Mouse (Mus musculus): ENCODE data around the gene Hist1h2bk. TPM values are rescaled to one million over a fixed set of nuclear protein-coding genes. Genes with fewer than 3 reads are reported as not detected.
"Not testable (repeated sequence)": the region's sequence is repeated elsewhere in the genome, so short reads cannot be mapped to it uniquely, and the experiment has no call there.

Gene Hist1h2bk
- polyA plus RNA-seq, 1 experiment from 2014 or later, result 4.0 TPM

- H3K4me1 ChIP-seq (replicated peaks), result peaks cover 27% of the 10 kb centered on the region
- H3K36me3 ChIP-seq, result no peaks in the 10 kb centered on the region
- H3K9ac ChIP-seq (replicated peaks), result no peak overlapping the region
- no peak overlapping the region for H3K27ac ChIP-seq
- 88% methylated on average over 6 of the region's 6 CpGs for WGBS
- no peak for ATAC-seq
- no peaks in the 10 kb centered on the region for H3K27me3 ChIP-seq
- no peaks in the 10 kb centered on the region for H3K9me3 ChIP-seq
- peak overlapping the region; percentile 67; the same call in 1 of the 2 replicates for H3K4me2 ChIP-seq (replicated peaks)
- no peak overlapping the region for H3K4me3 ChIP-seq (replicated peaks)
Observed at GRCm38 (mm10) chr13:22044432-22045155, 8.9 kb downstream of the Hist1h2bk start.

- no peak overlapping the region for H3K9ac ChIP-seq (replicated peaks)
- ATAC-seq, result no peak
- H3K4me3 ChIP-seq (replicated peaks), result no peak overlapping the region
- H3K4me2 ChIP-seq (replicated peaks), result no peak overlapping the region
- H3K36me3 ChIP-seq, result no peaks in the 10 kb centered on the region
- H3K27ac ChIP-seq, result no peak overlapping the region
- peaks cover 21% of the 10 kb centered on the region for H3K4me1 ChIP-seq (replicated peaks)
- 65% methylated on average over 2 of the region's 2 CpGs for WGBS
- H3K9me3 ChIP-seq, result no peaks in the 10 kb centered on the region
- no peaks in the 10 kb centered on the region for H3K27me3 ChIP-seq
Observed at GRCm38 (mm10) chr13:22045311-22045710, 9.6 kb downstream of the Hist1h2bk start.

- H3K4me2 ChIP-seq (replicated peaks), result no peak overlapping the region
- no peaks in the 10 kb centered on the region for H3K9me3 ChIP-seq
- no peak overlapping the region for H3K9ac ChIP-seq (replicated peaks)
- no peak overlapping the region for H3K27ac ChIP-seq
- ATAC-seq, result no peak
- no peak overlapping the region for H3K4me3 ChIP-seq (replicated peaks)
- H3K4me1 ChIP-seq (replicated peaks), result peaks cover under 1% of the 10 kb centered on the region
- no peaks in the 10 kb centered on the region for H3K27me3 ChIP-seq
- H3K36me3 ChIP-seq, result no peaks in the 10 kb centered on the region
- WGBS, result 84% methylated on average over 2 of the region's 2 CpGs
Observed at GRCm38 (mm10) chr13:22049041-22049440, 13.4 kb downstream of the Hist1h2bk start.

GRCm38 (mm10) chr13:22049737-22050440 lies 14.2 kb downstream of the Hist1h2bk start:
- no peaks in the 10 kb centered on the region for H3K9me3 ChIP-seq
- H3K4me2 ChIP-seq (replicated peaks), result peak overlapping the region; percentile 56
- H3K4me3 ChIP-seq (replicated peaks), result peak overlapping the region; percentile 48
- peak; percentile 70 for ATAC-seq
- no peaks in the 10 kb centered on the region for H3K36me3 ChIP-seq
- H3K27ac ChIP-seq, result peak overlapping the region; percentile 84
- H3K4me1 ChIP-seq (replicated peaks), result no peaks in the 10 kb centered on the region
- no peaks in the 10 kb centered on the region for H3K27me3 ChIP-seq
- H3K9ac ChIP-seq (replicated peaks), result peak overlapping the region; percentile 72
- 2% methylated on average over 14 of the region's 14 CpGs for WGBS

GRCm38 (mm10) chr13:22050591-22051522 lies 15.2 kb downstream of the Hist1h2bk start:
- WGBS, result under 1% methylated on average over 52 of the region's 52 CpGs
- peak overlapping the region; percentile 72 for H3K9ac ChIP-seq (replicated peaks)
- no peaks in the 10 kb centered on the region for H3K36me3 ChIP-seq
- no peaks in the 10 kb centered on the region for H3K9me3 ChIP-seq
- H3K27ac ChIP-seq, result peak overlapping the region; percentile 84
- H3K27me3 ChIP-seq, result no peaks in the 10 kb centered on the region
- peak; percentile 97 for ATAC-seq
- H3K4me3 ChIP-seq (replicated peaks), result peak overlapping the region; percentile 48
- H3K4me1 ChIP-seq (replicated peaks), result no peaks in the 10 kb centered on the region
- peak overlapping the region; percentile 56 for H3K4me2 ChIP-seq (replicated peaks)

- Histone ChIP-seq H3K4me2 (replicated peaks) (peak overlapping the region; percentile 56), H3K9me3 (no peaks in the 10 kb centered on the region), H3K36me3 (no peaks in the 10 kb centered on the region), H3K27ac (peak overlapping the region; percentile 84), H3K4me1 (replicated peaks) (no peaks in the 10 kb centered on the region), H3K4me3 (replicated peaks) (peak overlapping the region; percentile 48), H3K9ac (replicated peaks) (peak overlapping the region; percentile 72), H3K27me3 (no peaks in the 10 kb centered on the region)
- 9% methylated on average over 5 of the region's 5 CpGs for WGBS
- peak; percentile 47 for ATAC-seq
Observed at GRCm38 (mm10) chr13:22051523-22051859, 15.8 kb downstream of the Hist1h2bk start.

GRCm38 (mm10) chr13:22053754-22054153 lies 18.1 kb downstream of the Hist1h2bk start:
- no peaks in the 10 kb centered on the region for H3K27me3 ChIP-seq
- no peak overlapping the region for H3K9ac ChIP-seq (replicated peaks)
- H3K36me3 ChIP-seq, result no peaks in the 10 kb centered on the region
- H3K4me2 ChIP-seq (replicated peaks), result no peak overlapping the region
- WGBS, result 83% methylated on average over 1 of the region's 1 CpGs
- H3K4me3 ChIP-seq (replicated peaks), result no peak overlapping the region
- ATAC-seq, result no peak
- H3K4me1 ChIP-seq (replicated peaks), result no peaks in the 10 kb centered on the region
- H3K9me3 ChIP-seq, result no peaks in the 10 kb centered on the region
- H3K27ac ChIP-seq, result no peak overlapping the region

- Histone ChIP-seq H3K4me1 (replicated peaks) (no peaks in the 10 kb centered on the region), H3K36me3 (no peaks in the 10 kb centered on the region), H3K27me3 (no peaks in the 10 kb centered on the region), H3K4me2 (replicated peaks) (no peak overlapping the region), H3K9me3 (peaks cover under 1% of the 10 kb centered on the region; the same call in 1 of the 2 replicates), H3K4me3 (replicated peaks) (no peak overlapping the region), H3K27ac (no peak overlapping the region), H3K9ac (replicated peaks) (no peak overlapping the region)
- WGBS, result 85% methylated on average over 1 of the region's 1 CpGs
- no peak for ATAC-seq
Observed at GRCm38 (mm10) chr13:22061422-22061821, 25.8 kb downstream of the Hist1h2bk start.

GRCm38 (mm10) chr13:22063468-22063867 lies 27.8 kb downstream of the Hist1h2bk start:
- no peaks in the 10 kb centered on the region for H3K27me3 ChIP-seq
- no peak for ATAC-seq
- WGBS, result 78% methylated on average over 1 of the region's 1 CpGs
- H3K27ac ChIP-seq, result no peak overlapping the region
- no peak overlapping the region for H3K4me3 ChIP-seq (replicated peaks)
- no peaks in the 10 kb centered on the region for H3K36me3 ChIP-seq
- H3K9me3 ChIP-seq, result peaks cover 3% of the 10 kb centered on the region; the same call in 1 of the 2 replicates
- H3K4me2 ChIP-seq (replicated peaks), result no peak overlapping the region
- no peak overlapping the region for H3K9ac ChIP-seq (replicated peaks)
- H3K4me1 ChIP-seq (replicated peaks), result no peaks in the 10 kb centered on the region

- H3K4me2 ChIP-seq (replicated peaks); H3K27me3 ChIP-seq; H3K4me3 ChIP-seq (replicated peaks); H3K36me3 ChIP-seq; H3K4me1 ChIP-seq (replicated peaks); H3K9ac ChIP-seq (replicated peaks); ATAC-seq; H3K27ac ChIP-seq; H3K9me3 ChIP-seq: not testable (repeated sequence)
- WGBS, result 94% methylated on average over 1 of the region's 1 CpGs
Observed at GRCm38 (mm10) chr13:22084140-22084539, 48.5 kb downstream of the Hist1h2bk start, which contains the start of gene Vmn1r188. Gene Vmn1r188 (plus strand): TSS chr13:22084440.

All from midbrain, embryonic 13.5 days (tissue).